Mouse (Mus musculus): ENCODE data around the gene Podnl1.

DNA sequence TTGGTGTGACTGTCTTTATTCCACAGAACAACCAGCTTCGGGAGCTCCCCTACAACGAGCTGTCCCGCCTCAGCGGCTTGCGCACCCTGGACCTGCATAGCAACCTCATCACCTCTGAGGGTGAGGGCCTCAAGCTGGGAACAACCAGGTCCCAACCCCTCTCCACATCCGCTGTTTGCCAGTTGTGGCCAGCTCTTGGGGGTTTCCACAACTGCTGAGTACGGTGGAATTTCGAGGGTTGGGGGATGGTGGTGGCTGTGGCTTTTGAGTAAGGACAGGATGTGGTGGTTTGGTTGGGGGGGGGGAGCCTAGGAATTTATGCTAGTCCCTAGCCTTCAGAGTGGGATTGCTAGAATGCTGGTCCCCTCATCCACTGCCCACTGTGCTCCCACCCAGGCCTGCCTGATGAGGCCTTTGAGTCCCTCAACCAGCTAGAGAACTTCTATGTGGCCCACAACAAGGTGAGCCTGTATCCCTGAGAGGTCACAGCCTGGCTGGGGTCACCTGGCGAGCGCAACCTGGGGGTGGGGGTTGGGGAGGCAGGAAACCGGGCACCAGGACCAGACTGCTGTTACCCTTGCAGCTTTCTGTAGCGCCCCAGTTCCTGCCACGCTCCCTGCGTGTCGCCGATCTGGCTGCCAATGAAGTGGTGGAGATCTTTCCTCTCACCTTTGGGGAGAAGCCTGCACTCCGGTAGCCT lies 1.6 kb downstream of the Podnl1 start:
- no peak for TF ChIP-seq CTCF (IDR thresholded peaks at IDR 0.05; ENCODE audit: borderline replicate concordance, insufficient read depth, low read length)
- no peak for TF ChIP-seq POLR2A (IDR thresholded peaks at IDR 0.05; ENCODE audit: low read depth, low read length)

Data from embryonic fibroblast, embryonic 13.5 days (primary cell).